In genomic region chr11:100858935-100859578, GRCm38 (mm10) we compare ENCODE assay signal across 8 mouse cellular contexts. TPM values are rescaled to one million over a fixed set of nuclear protein-coding genes. Genes with fewer than 3 reads are reported as not detected.
A peak's percentile ranks its signal among the peaks of the same experiment; 100 is the strongest.
DNase-seq lines count a peak whose midpoint lies in the region; ATAC-seq lines count a peak whose summit lies in the region.

Gene Stat5a, plus strand, starts transcription at chr11:100859351.

- no peaks in the 10 kb centered on the region for H3K27me3 ChIP-seq in intestine, embryonic 16.5 days (replicated peaks; ENCODE audit: control insufficient read depth, insufficient read depth, low read length)
- H3K27me3 ChIP-seq in limb, embryonic 13.5 days, result peaks cover 76% of the 10 kb centered on the region
- peaks cover 28% of the 10 kb centered on the region for H3K27me3 ChIP-seq in midbrain, embryonic 15.5 days (replicated peaks)

- peak within 1 kb of the TSS; percentile 65 for H3K4me3 ChIP-seq in intestine, embryonic 16.5 days (ENCODE audit: low read length)
- peak within 1 kb of the TSS; percentile 53 for H3K4me3 ChIP-seq in limb, embryonic 13.5 days
- H3K4me3 ChIP-seq in midbrain, embryonic 15.5 days, result peak within 1 kb of the TSS; percentile 47

- DNase-seq in frontal cortex, postnatal 10 days (ENCODE audit: low spot score in 2 of 2), result peak; percentile 45 to 56
- DNase-seq in cerebellum, postnatal 14 days, result peak; percentile 58 to 71
- DNase-seq in heart, adult 11 months, result peak; percentile 99
- DNase-seq in yolk sac, embryonic 10.5 days (ENCODE audit: low spot score), result no peak

- H3K4me2 ChIP-seq in intestine, embryonic 16.5 days (ENCODE audit: low read depth, low read length), result peak within 1 kb of the TSS; percentile 91
- H3K4me2 ChIP-seq in limb, embryonic 13.5 days (replicated peaks), result peak within 1 kb of the TSS; percentile 73
- H3K4me2 ChIP-seq in midbrain, embryonic 15.5 days, result peak within 1 kb of the TSS; percentile 67

- no peaks in the 10 kb centered on the region for H3K9me3 ChIP-seq in intestine, embryonic 16.5 days (ENCODE audit: control insufficient read depth, low read length)
- no peaks in the 10 kb centered on the region for H3K9me3 ChIP-seq in limb, embryonic 13.5 days
- no peaks in the 10 kb centered on the region for H3K9me3 ChIP-seq in midbrain, embryonic 15.5 days

- H3K9ac ChIP-seq in intestine, embryonic 16.5 days (ENCODE audit: low read depth, low read length), result peak within 1 kb of the TSS; percentile 75
- H3K9ac ChIP-seq in limb, embryonic 13.5 days, result peak within 1 kb of the TSS; percentile 63
- H3K9ac ChIP-seq in midbrain, embryonic 15.5 days, result peak within 1 kb of the TSS; percentile 49

- ATAC-seq in frontal cortex, adult (ENCODE audit: low TSS enrichment), result no peak
- no peak for ATAC-seq in intestine, embryonic 16.5 days
- no peak for ATAC-seq in limb, embryonic 13.5 days (ENCODE audit: low FRiP score, low read depth)
- ATAC-seq in midbrain, embryonic 15.5 days (replicated peaks), result no peak

- WGBS in intestine, embryonic 16.5 days, result 66% methylated on average over 9 of the region's 9 CpGs
- 48% methylated on average over 9 of the region's 9 CpGs for WGBS in limb, embryonic 13.5 days
- WGBS in midbrain, embryonic 15.5 days, result 56% methylated on average over 9 of the region's 9 CpGs

- H3K4me1 ChIP-seq in intestine, embryonic 16.5 days (ENCODE audit: control insufficient read depth, insufficient read depth, low read length), result peaks cover 12% of the 10 kb centered on the region
- H3K4me1 ChIP-seq in limb, embryonic 13.5 days, result peaks cover 24% of the 10 kb centered on the region
- H3K4me1 ChIP-seq in midbrain, embryonic 15.5 days, result 0 out of 2 replicates have a peak, but pooled peaks cover 5% of the 10 kb centered on the region

- H3K36me3 ChIP-seq in intestine, embryonic 16.5 days (ENCODE audit: control insufficient read depth, insufficient read depth, low read length), result no peaks in the 10 kb centered on the region
- no peaks in the 10 kb centered on the region for H3K36me3 ChIP-seq in limb, embryonic 13.5 days
- H3K36me3 ChIP-seq in midbrain, embryonic 15.5 days (replicated peaks), result no peaks in the 10 kb centered on the region

- H3K27ac ChIP-seq in intestine, embryonic 16.5 days (ENCODE audit: low read length), result 0 out of 2 replicates have a peak within 1 kb of the TSS, but pooled peaks have one; percentile 37
- H3K27ac ChIP-seq in limb, embryonic 13.5 days, result no peak within 1 kb of the TSS
- H3K27ac ChIP-seq in midbrain, embryonic 15.5 days, result no peak within 1 kb of the TSS

RNA-seq across cellular contexts. Expression of gene Stat5a, which starts in this region (rescaled TPM):
- 5.8 and 6.2 TPM in 2 replicates for polyA plus RNA-seq in intestine, embryonic 16.5 days (2015; fragmentation: Nextera tagmentation; extraction: Ambion mirVana)
- polyA plus RNA-seq in limb, embryonic 13.5 days (2015; fragmentation: Nextera tagmentation; extraction: Ambion mirVana), result 5.2 and 5.7 TPM in 2 replicates
- 1.7 and 2.3 TPM in 2 replicates for polyA plus RNA-seq in midbrain, embryonic 15.5 days (2015; fragmentation: Nextera tagmentation; extraction: Ambion mirVana)
